Mouse (Mus musculus) intestine, embryonic 16.5 days (tissue): Measurements from ENCODE around the gene Mettl3. TPM values are rescaled to one million over a fixed set of nuclear protein-coding genes. Genes with fewer than 3 reads are reported as not detected.
A peak's percentile ranks its signal among the peaks of the same experiment; 100 is the strongest.

Source experiments
- ATAC-seq: fragments of 200-750 bp; cut with Nextera tagmentation; 2 replicates; pipeline ENCODE4 v1.8.0; 2017; ENCODE audit warnings: moderate TSS enrichment, moderate library complexity
- H3K27ac ChIP-seq: fragments of 300-500 bp; sonication (generic); 2 replicates; pipeline ENCODE4 v1.5.1; 2014; ENCODE audit warnings: mild to moderate bottlenecking, low read length
- H3K27me3 ChIP-seq: fragments of 300-500 bp; sonication (generic); replicated peaks from 2 replicates; pipeline ENCODE4 v1.6.1; 2014; ENCODE audit warnings: low read length, control low read depth, mixed read lengths; ENCODE audit not compliant: control insufficient read depth, insufficient read depth
- H3K36me3 ChIP-seq: fragments of 300-500 bp; sonication (generic); 2 replicates; pipeline ENCODE4 v1.6.1; 2014; ENCODE audit warnings: low read length, control low read depth; ENCODE audit not compliant: control insufficient read depth, insufficient read depth
- H3K4me1 ChIP-seq: fragments of 300-500 bp; sonication (generic); 2 replicates; pipeline ENCODE4 v1.6.1; 2014; ENCODE audit warnings: low read length, control low read depth, mixed read lengths; ENCODE audit not compliant: control insufficient read depth, insufficient read depth
- H3K4me2 ChIP-seq: fragments of 300-500 bp; sonication (generic); 2 replicates; pipeline ENCODE4 v1.6.1; 2014; ENCODE audit warnings: low read depth, low read length, control low read depth
- H3K4me3 ChIP-seq: fragments of 300-500 bp; sonication (generic); 2 replicates; pipeline ENCODE4 v1.5.1; 2014; ENCODE audit warnings: mild to moderate bottlenecking, low read length
- H3K9ac ChIP-seq: fragments of 300-500 bp; sonication (generic); 2 replicates; pipeline ENCODE4 v1.6.1; 2014; ENCODE audit warnings: low read depth, low read length
- H3K9me3 ChIP-seq: fragments of 300-500 bp; sonication (generic); 2 replicates; pipeline ENCODE4 v1.6.1; 2016; ENCODE audit warnings: low read length, control low read depth; ENCODE audit not compliant: control insufficient read depth
- WGBS: fragments of 180-500 bp; shearing (Covaris S2); extraction: QIAGEN DNeasy Blood & Tissue Kit; methylation state at CpG from one replicate; pipeline ENCODE4 v1.1.7; 2014; 5-methylcytosine and 5-hydroxymethylcytosine counted together
- polyA plus RNA-seq: library from polyadenylated mRNA; unstranded; fragments of >200 nt; fragmentation: Nextera tagmentation; extraction: Ambion mirVana; gene quantifications from 2 replicates; pipeline ENCODE4 v1.2.1, GENCODE M21; 2015

Gene Mettl3
- polyA plus RNA-seq, result 37.5 and 38.7 TPM in 2 replicates

GRCm38 (mm10) chr14:52304644-52305271 lies at the start of gene Mettl3:
Gene Mettl3 (minus strand): TSS chr14:52305128.
- H3K27me3 ChIP-seq, result no peaks in the 10 kb centered on the region
- under 1% methylated on average over 46 of the region's 46 CpGs for WGBS
- peak; percentile 98 for ATAC-seq
- 0 out of 2 replicates have a peak, but pooled peaks cover 1% of the 10 kb centered on the region for H3K36me3 ChIP-seq
- H3K9me3 ChIP-seq, result no peaks in the 10 kb centered on the region
- no peaks in the 10 kb centered on the region; the same call in 1 of the 2 replicates for H3K4me1 ChIP-seq
- H3K9ac ChIP-seq, result peak within 1 kb of the TSS; percentile 79
- H3K4me2 ChIP-seq, result peak within 1 kb of the TSS; percentile 63
- H3K27ac ChIP-seq, result peak within 1 kb of the TSS; percentile 97
- peak within 1 kb of the TSS; percentile 78 for H3K4me3 ChIP-seq

- no peak overlapping the region for H3K4me2 ChIP-seq
- WGBS, result 65% methylated on average over 6 of the region's 6 CpGs
- no peak for ATAC-seq
Measured at GRCm38 (mm10) chr14:52339512-52339852, 34.6 kb upstream of the Mettl3 start.

GRCm38 (mm10) chr14:52338751-52339511 lies 34.0 kb upstream of the Mettl3 start:
- 26% methylated on average over 21 of the region's 21 CpGs for WGBS
- ATAC-seq, result peak; percentile 52; the same call in 1 of the 2 replicates

More at GRCm38 (mm10) chr14:52339512-52339852, 34.6 kb upstream of the Mettl3 start:
- Histone ChIP-seq H3K9ac (no peak overlapping the region), H3K27ac (no peak overlapping the region), H3K36me3 (no peaks in the 10 kb centered on the region), H3K4me1 (no peaks in the 10 kb centered on the region), H3K9me3 (no peaks in the 10 kb centered on the region), H3K27me3 (no peaks in the 10 kb centered on the region; the same call in 1 of the 2 replicates), H3K4me3 (no peak overlapping the region)

GRCm38 (mm10) chr14:52332171-52332570 lies 27.2 kb upstream of the Mettl3 start:
- H3K9ac ChIP-seq, result no peak overlapping the region
- WGBS, result 76% methylated on average over 2 of the region's 3 CpGs
- H3K4me2 ChIP-seq, result no peak overlapping the region
- H3K36me3 ChIP-seq, result no peaks in the 10 kb centered on the region
- H3K4me3 ChIP-seq, result no peak overlapping the region
- H3K27me3 ChIP-seq, result peaks cover 11% of the 10 kb centered on the region
- H3K9me3 ChIP-seq, result no peaks in the 10 kb centered on the region
- no peaks in the 10 kb centered on the region for H3K4me1 ChIP-seq
- no peak for ATAC-seq
- H3K27ac ChIP-seq, result no peak overlapping the region

More at GRCm38 (mm10) chr14:52338751-52339511, 34.0 kb upstream of the Mettl3 start:
- Histone ChIP-seq H3K27ac (no peak overlapping the region), H3K4me3 (no peak overlapping the region), H3K36me3 (no peaks in the 10 kb centered on the region), H3K27me3 (no peaks in the 10 kb centered on the region; the same call in 1 of the 2 replicates), H3K9me3 (no peaks in the 10 kb centered on the region), H3K9ac (no peak overlapping the region), H3K4me1 (no peaks in the 10 kb centered on the region), H3K4me2 (peak overlapping the region; percentile 38)

- H3K27ac ChIP-seq, result no peak overlapping the region
- 34% methylated on average over 4 of the region's 4 CpGs for WGBS
Measured at GRCm38 (mm10) chr14:52331069-52331750, 26.3 kb upstream of the Mettl3 start.

GRCm38 (mm10) chr14:52327910-52328812 lies 23.2 kb upstream of the Mettl3 start, which contains the start of gene Sall2:
Gene Sall2 (minus strand): TSS chr14:52328762.
- peak within 1 kb of the TSS; percentile 41 for H3K4me3 ChIP-seq
- peaks cover 17% of the 10 kb centered on the region for H3K27me3 ChIP-seq
- peak; percentile 44; the same call in 1 of the 2 replicates for ATAC-seq
- no peaks in the 10 kb centered on the region for H3K36me3 ChIP-seq
- no peaks in the 10 kb centered on the region for H3K9me3 ChIP-seq
- H3K4me1 ChIP-seq, result no peaks in the 10 kb centered on the region
- H3K9ac ChIP-seq, result peak within 1 kb of the TSS; percentile 44
- H3K4me2 ChIP-seq, result peak within 1 kb of the TSS; percentile 60
- no peak within 1 kb of the TSS for H3K27ac ChIP-seq
- WGBS, result 2% methylated on average over 26 of the region's 26 CpGs

More at GRCm38 (mm10) chr14:52331069-52331750, 26.3 kb upstream of the Mettl3 start:
- Histone ChIP-seq H3K4me3 (no peak overlapping the region), H3K9me3 (no peaks in the 10 kb centered on the region), H3K4me2 (no peak overlapping the region), H3K9ac (no peak overlapping the region), H3K27me3 (peaks cover 17% of the 10 kb centered on the region), H3K36me3 (no peaks in the 10 kb centered on the region), H3K4me1 (no peaks in the 10 kb centered on the region)
- ATAC-seq, result no peak

- WGBS, result 5% methylated on average over 14 of the region's 14 CpGs
- ATAC-seq, result no peak
- Histone ChIP-seq H3K4me2 (peak overlapping the region; percentile 60), H3K36me3 (no peaks in the 10 kb centered on the region), H3K27ac (no peak overlapping the region), H3K9me3 (no peaks in the 10 kb centered on the region), H3K27me3 (peaks cover 17% of the 10 kb centered on the region), H3K4me1 (no peaks in the 10 kb centered on the region), H3K4me3 (peak overlapping the region; percentile 41), H3K9ac (peak overlapping the region; percentile 44; the same call in 1 of the 2 replicates)
Measured at GRCm38 (mm10) chr14:52327375-52327901, 22.5 kb upstream of the Mettl3 start.

GRCm38 (mm10) chr14:52325890-52326289 lies 21.0 kb upstream of the Mettl3 start:
- ATAC-seq, result no peak
- WGBS, result 12% methylated on average over 4 of the region's 4 CpGs

More at GRCm38 (mm10) chr14:52325890-52326289, 21.0 kb upstream of the Mettl3 start:
- Histone ChIP-seq H3K4me2 (no peak overlapping the region), H3K4me1 (no peaks in the 10 kb centered on the region), H3K4me3 (no peak overlapping the region), H3K9ac (no peak overlapping the region), H3K27ac (no peak overlapping the region), H3K27me3 (peaks cover 16% of the 10 kb centered on the region), H3K36me3 (no peaks in the 10 kb centered on the region), H3K9me3 (no peaks in the 10 kb centered on the region)
